Mouse (Mus musculus) bone marrow, adult 2 months (tissue): ENCODE data around the gene Isyna1.

Source experiments
- CTCF ChIP-seq: fragments of 200-500 bp; IDR thresholded peaks from 2 replicates; pipeline ENCODE4 v1.5.1; 2011; ENCODE audit warnings: low read length, control low read depth; ENCODE audit not compliant: control insufficient read depth, insufficient read depth
- POLR2A ChIP-seq: fragments of 200-500 bp; IDR thresholded peaks from 2 replicates; pipeline ENCODE4 v1.6.1; 2011; ENCODE audit warnings: low read depth, mild to moderate bottlenecking, control low read depth, low read length, borderline replicate concordance; ENCODE audit not compliant: control insufficient read depth

DNA sequence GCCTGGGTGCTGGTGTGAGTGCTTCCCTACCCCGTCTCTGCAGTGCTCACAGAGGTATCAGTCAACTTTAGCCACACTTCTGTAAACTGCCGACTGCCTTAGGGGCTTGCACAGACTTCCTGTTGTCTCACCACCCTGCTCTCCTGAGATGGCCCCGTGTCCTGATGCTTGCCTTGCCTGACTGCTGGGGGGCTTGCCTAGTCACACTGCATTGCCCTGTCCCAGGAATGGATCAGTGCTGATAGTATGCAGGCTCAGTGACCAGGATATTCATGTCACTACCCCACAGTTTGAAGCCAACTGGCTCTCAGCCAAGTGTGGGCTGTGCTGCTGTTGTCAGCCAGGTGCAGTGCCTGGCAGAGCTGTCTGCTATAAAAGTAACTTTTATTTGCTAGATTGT is 28.6 kb upstream of the Isyna1 start:
- TF ChIP-seq POLR2A = no peak
- TF ChIP-seq CTCF = no peak
